Mouse (Mus musculus) ovary, postnatal 36 days (tissue): Measurements from ENCODE around the gene Gm428.
"Not testable (repeated sequence)": the region's sequence is repeated elsewhere in the genome, so short reads cannot be mapped to it uniquely, and the experiment has no call there.

ENCODE experiments used
- DNase-seq: peaks from one replicate; pipeline ENCODE4 v3.0.0; 2022; ENCODE audit warnings: low spot score, mixed read lengths

Gm428 gene

DNA sequence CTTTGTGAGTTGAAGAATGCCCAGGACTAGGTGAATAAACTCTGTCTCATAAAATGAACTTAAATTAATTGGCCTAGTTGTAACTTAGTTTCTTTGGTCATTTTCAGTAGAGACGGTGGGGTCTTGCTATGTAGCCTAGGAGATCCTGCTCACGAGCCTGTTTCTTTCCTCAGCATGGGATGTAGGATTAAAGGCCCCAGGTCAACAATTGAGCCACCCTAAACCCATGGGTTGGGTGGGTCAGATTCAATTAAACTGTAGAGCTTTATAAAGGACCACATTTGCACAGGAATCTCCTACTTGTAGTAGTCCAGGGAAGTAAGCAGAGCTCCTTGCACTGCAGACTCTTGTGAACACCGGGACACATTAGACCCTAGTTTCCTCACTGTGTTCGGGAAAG lies at the start of gene Gm428:
Gene Gm428, plus strand, starts transcription at position 301 of the 400 bp plus-strand sequence.
- DNase-seq, result not testable (repeated sequence)

DNA sequence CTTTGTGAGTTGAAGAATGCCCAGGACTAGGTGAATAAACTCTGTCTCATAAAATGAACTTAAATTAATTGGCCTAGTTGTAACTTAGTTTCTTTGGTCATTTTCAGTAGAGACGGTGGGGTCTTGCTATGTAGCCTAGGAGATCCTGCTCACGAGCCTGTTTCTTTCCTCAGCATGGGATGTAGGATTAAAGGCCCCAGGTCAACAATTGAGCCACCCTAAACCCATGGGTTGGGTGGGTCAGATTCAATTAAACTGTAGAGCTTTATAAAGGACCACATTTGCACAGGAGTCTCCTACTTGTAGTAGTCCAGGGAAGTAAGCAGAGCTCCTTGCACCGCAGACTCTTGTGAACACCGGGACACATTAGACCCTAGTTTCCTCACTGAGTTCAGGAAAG lies 45.5 kb upstream of the Gm428 start, which contains the start of gene Gm11236:
Gene Gm11236, plus strand, starts transcription at position 301 of the 400 bp plus-strand sequence.
- DNase-seq, result not testable (repeated sequence)

DNA sequence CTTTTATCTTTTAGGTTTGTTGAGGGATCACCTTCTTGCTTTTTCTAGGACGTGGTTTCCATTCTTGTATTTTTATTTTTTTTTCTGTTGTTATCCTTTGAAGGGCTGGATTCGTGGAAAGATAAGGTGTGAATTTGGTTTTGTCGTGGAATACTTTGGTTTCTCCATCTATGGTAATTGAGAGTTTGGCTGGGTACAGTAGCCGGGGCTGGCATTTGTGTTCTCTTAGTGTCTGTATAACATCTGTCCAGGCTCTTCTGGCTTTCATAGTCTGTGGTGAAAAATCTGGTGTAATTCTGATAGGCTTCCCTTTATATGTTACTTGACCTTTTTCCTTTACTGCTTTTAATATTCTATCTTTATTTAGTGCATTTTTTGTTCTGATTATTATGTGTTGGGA lies 21.5 kb upstream of the Gm428 start:
- not testable (repeated sequence) for DNase-seq

DNA sequence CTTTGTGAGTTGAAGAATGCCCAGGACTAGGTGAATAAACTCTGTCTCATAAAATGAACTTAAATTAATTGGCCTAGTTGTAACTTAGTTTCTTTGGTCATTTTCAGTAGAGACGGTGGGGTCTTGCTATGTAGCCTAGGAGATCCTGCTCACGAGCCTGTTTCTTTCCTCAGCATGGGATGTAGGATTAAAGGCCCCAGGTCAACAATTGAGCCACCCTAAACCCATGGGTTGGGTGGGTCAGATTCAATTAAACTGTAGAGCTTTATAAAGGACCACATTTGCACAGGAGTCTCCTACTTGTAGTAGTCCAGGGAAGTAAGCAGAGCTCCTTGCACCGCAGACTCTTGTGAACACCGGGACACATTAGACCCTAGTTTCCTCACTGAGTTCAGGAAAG lies 15.3 kb upstream of the Gm428 start, which contains the start of gene Gm11239:
Gene Gm11239, plus strand, starts transcription at position 301 of the 400 bp plus-strand sequence.
- not testable (repeated sequence) for DNase-seq

DNA sequence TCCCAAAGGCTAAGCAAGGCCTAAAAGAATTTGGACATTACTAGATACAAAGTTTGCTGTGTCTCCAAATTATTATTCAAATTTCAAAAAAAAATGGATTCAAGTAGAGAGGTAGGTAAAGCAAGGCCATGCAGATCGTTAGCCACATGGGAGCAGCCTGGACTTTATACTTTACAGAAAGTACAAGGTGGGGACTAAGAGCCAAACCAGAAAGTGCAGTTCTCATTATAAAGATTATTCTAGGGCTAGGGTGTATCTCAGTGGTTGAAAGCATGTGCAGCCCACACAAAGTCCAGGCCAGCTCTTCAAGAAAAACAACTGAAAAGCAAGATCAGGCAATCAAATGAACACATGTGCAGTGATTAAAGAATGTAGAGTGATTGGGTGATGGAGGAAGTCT lies 35.4 kb downstream of the Gm428 start:
- no peak for DNase-seq

DNA sequence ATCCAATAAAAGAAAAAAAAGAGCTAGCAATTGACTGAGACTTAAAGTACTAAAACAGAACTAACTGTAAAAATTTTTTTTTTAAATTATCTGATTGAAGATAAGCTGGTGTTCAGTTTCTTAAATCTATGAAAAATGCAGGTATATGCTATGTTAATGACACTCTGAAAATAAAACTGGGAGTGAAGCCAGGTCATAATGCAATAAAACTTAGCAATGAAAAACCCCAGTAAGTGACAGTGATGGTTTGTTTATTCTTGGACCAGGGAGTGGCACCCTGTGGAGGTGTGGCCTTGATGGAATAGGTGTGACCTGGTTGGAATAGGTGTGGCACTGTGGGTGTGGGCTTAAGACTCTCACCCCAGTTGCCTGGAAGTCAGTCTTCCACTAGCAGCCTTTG lies 36.5 kb downstream of the Gm428 start:
- no peak for DNase-seq
